Mouse (Mus musculus): ENCODE measurements around the gene Fam169b.
"Not testable (repeated sequence)": the region's sequence is repeated elsewhere in the genome, so short reads cannot be mapped to it uniquely, and the experiment has no call there.

Fam169b gene

GRCm38 (mm10) chr7:68264028-68264453, 9.6 kb upstream of the Fam169b start, which contains the start of gene Pgpep1l:
Pgpep1l (minus strand) TSS chr7:68264233.
- no peak for DNase-seq (ENCODE audit: low spot score in 2 of 2)

- DNase-seq (ENCODE audit: low spot score in 2 of 2) = peak; percentile 50 to 72
Measured at GRCm38 (mm10) chr7:68264531-68264930, 9.1 kb upstream of the Fam169b start.

GRCm38 (mm10) chr7:68265391-68265790, 8.2 kb upstream of the Fam169b start:
- DNase-seq (ENCODE audit: low spot score in 2 of 2) = no peak

GRCm38 (mm10) chr7:68266691-68267090, 6.9 kb upstream of the Fam169b start:
- no peak for DNase-seq (ENCODE audit: low spot score in 2 of 2)

- no peak for DNase-seq (ENCODE audit: low spot score in 2 of 2)
Measured at GRCm38 (mm10) chr7:68270551-68270950, 3.1 kb upstream of the Fam169b start.

GRCm38 (mm10) chr7:68271816-68272215, 1.8 kb upstream of the Fam169b start:
- DNase-seq (ENCODE audit: low spot score in 2 of 2) = no peak

GRCm38 (mm10) chr7:68272607-68273006, 1.0 kb upstream of the Fam169b start:
- DNase-seq (ENCODE audit: low spot score in 2 of 2) = no peak

- no peak for DNase-seq (ENCODE audit: low spot score in 2 of 2)
Measured at GRCm38 (mm10) chr7:68274218-68274617, 579 bp downstream of the Fam169b start.

GRCm38 (mm10) chr7:68274951-68275350, 1.3 kb downstream of the Fam169b start:
- no peak for DNase-seq (ENCODE audit: low spot score in 2 of 2)

GRCm38 (mm10) chr7:68275445-68275837, 1.8 kb downstream of the Fam169b start:
- not testable (repeated sequence) for DNase-seq (ENCODE audit: low spot score in 2 of 2)

- peak; percentile 61 to 73 for DNase-seq (ENCODE audit: low spot score in 2 of 2)
Measured at GRCm38 (mm10) chr7:68275838-68276731, 2.4 kb downstream of the Fam169b start.

GRCm38 (mm10) chr7:68277054-68277896, 3.6 kb downstream of the Fam169b start:
- DNase-seq (ENCODE audit: low spot score in 2 of 2) = no peak

- DNase-seq (ENCODE audit: low spot score in 2 of 2) = no peak
Measured at GRCm38 (mm10) chr7:68277897-68278270, 4.2 kb downstream of the Fam169b start.

GRCm38 (mm10) chr7:68278385-68278784, 4.7 kb downstream of the Fam169b start:
- no peak for DNase-seq (ENCODE audit: low spot score in 2 of 2)

GRCm38 (mm10) chr7:68278908-68279307, 5.3 kb downstream of the Fam169b start:
- DNase-seq (ENCODE audit: low spot score in 2 of 2) = no peak

- DNase-seq (ENCODE audit: low spot score in 2 of 2) = no peak
Measured at GRCm38 (mm10) chr7:68279481-68279880, 5.8 kb downstream of the Fam169b start.

- DNase-seq (ENCODE audit: low spot score in 2 of 2) = no peak
Measured at GRCm38 (mm10) chr7:68280352-68280869, 6.8 kb downstream of the Fam169b start.

- no peak for DNase-seq (ENCODE audit: low spot score in 2 of 2)
Measured at GRCm38 (mm10) chr7:68281341-68281740, 7.7 kb downstream of the Fam169b start.

GRCm38 (mm10) chr7:68282304-68283132, 8.9 kb downstream of the Fam169b start:
- DNase-seq (ENCODE audit: low spot score in 2 of 2) = no peak

GRCm38 (mm10) chr7:68283133-68283520, 9.5 kb downstream of the Fam169b start:
- DNase-seq (ENCODE audit: low spot score in 2 of 2) = not testable (repeated sequence)

- DNase-seq (ENCODE audit: low spot score in 2 of 2) = no peak
Measured at GRCm38 (mm10) chr7:68283776-68284175, 10.1 kb downstream of the Fam169b start.
